8 mouse cellular contexts compared by ENCODE assay signal in the genomic region with DNA sequence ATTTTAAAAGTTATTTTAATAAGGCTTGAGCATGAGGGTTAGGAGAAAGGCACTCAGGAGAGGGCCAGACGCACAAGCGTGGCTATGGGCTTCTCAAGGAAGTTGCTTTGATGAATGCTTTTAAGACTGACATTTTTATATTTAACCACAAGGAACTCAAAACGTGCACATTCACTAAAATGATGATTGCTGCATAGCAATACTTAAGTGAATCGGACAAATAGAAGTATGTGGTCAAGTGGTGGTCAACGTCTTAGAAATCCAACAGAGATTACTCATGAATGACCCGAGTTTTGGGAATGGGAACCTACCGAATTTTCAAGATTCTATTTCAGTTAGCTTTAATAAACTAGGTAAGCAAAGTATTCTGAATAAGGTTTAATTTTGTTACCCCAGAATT. TPM values are rescaled to one million over a fixed set of nuclear protein-coding genes. Genes with fewer than 3 reads are reported as not detected.
A peak's percentile ranks its signal among the peaks of the same experiment; 100 is the strongest.
DNase-seq lines count a peak whose midpoint lies in the region; ATAC-seq lines count a peak whose summit lies in the region.

No protein-coding gene starts in this region.

- peak overlapping the region; percentile 90 for H3K4me3 ChIP-seq in erythroblast, embryonic 14.5 days (replicated peaks)
- H3K4me3 ChIP-seq in forebrain, embryonic 11.5 days (ENCODE audit: low read depth, low read length) = peak overlapping the region; percentile 89
- H3K4me3 ChIP-seq in liver, embryonic 12.5 days = peak overlapping the region; percentile 84

- 57% methylated on average over 7 of the region's 7 CpGs for WGBS in forebrain, embryonic 11.5 days
- WGBS in liver, embryonic 12.5 days (ENCODE audit: insufficient replicate concordance) = 33% methylated on average over 7 of the region's 7 CpGs

- peak; percentile 28 for DNase-seq in A20 (ENCODE audit: low read depth, low spot score)
- no peak for DNase-seq in forebrain, embryonic 11.5 days (ENCODE audit: low spot score)
- no peak for DNase-seq in thymus, postnatal 10 days (ENCODE audit: low spot score in 2 of 2)
- DNase-seq in thymus, postnatal 4 days = no peak
- DNase-seq in thymus, postnatal 0 days (ENCODE audit: low spot score) = no peak

- H3K4me1 ChIP-seq in erythroblast, embryonic 14.5 days (ENCODE audit: control insufficient read depth) = peaks cover 16% of the 10 kb centered on the region
- 0 out of 2 replicates have a peak, but pooled peaks cover 2% of the 10 kb centered on the region for H3K4me1 ChIP-seq in forebrain, embryonic 11.5 days (replicated peaks; ENCODE audit: control insufficient read depth, insufficient read depth, low read length)
- peaks cover 9% of the 10 kb centered on the region for H3K4me1 ChIP-seq in liver, embryonic 12.5 days

- ATAC-seq in erythroblast, adult 5-6 weeks (replicated peaks; ENCODE audit: low FRiP score, poor library complexity, severe bottlenecking) = no peak
- no peak for ATAC-seq in forebrain, embryonic 11.5 days (replicated peaks; ENCODE audit: low FRiP score)
- no peak for ATAC-seq in liver, embryonic 12.5 days

- H3K9ac ChIP-seq in forebrain, embryonic 11.5 days (ENCODE audit: low read length) = no peak overlapping the region; the same call in 1 of the 2 replicates
- H3K9ac ChIP-seq in liver, embryonic 12.5 days = peak overlapping the region; percentile 60

- no peaks in the 10 kb centered on the region for H3K9me3 ChIP-seq in erythroblast, embryonic 14.5 days (ENCODE audit: control insufficient read depth, low read length)
- H3K9me3 ChIP-seq in forebrain, embryonic 11.5 days (ENCODE audit: control insufficient read depth, low read length) = no peaks in the 10 kb centered on the region
- H3K9me3 ChIP-seq in liver, embryonic 12.5 days (replicated peaks) = no peaks in the 10 kb centered on the region

- H3K27me3 ChIP-seq in erythroblast, embryonic 14.5 days (ENCODE audit: control insufficient read depth) = peaks cover 14% of the 10 kb centered on the region
- no peaks in the 10 kb centered on the region for H3K27me3 ChIP-seq in forebrain, embryonic 11.5 days (ENCODE audit: control insufficient read depth, insufficient read depth, low read length)
- H3K27me3 ChIP-seq in liver, embryonic 12.5 days (replicated peaks) = no peaks in the 10 kb centered on the region

- peaks cover 16% of the 10 kb centered on the region for H3K36me3 ChIP-seq in erythroblast, embryonic 14.5 days (ENCODE audit: control insufficient read depth)
- no peaks in the 10 kb centered on the region; the same call in none of the 2 replicates for H3K36me3 ChIP-seq in forebrain, embryonic 11.5 days (ENCODE audit: control insufficient read depth, insufficient read depth, low read length)
- H3K36me3 ChIP-seq in liver, embryonic 12.5 days = peaks cover 17% of the 10 kb centered on the region

- peak overlapping the region; percentile 55 for H3K4me2 ChIP-seq in forebrain, embryonic 11.5 days (ENCODE audit: low read depth, low read length, severe bottlenecking)
- peak overlapping the region; percentile 73 for H3K4me2 ChIP-seq in liver, embryonic 12.5 days

- no peak overlapping the region for H3K27ac ChIP-seq in forebrain, embryonic 11.5 days (ENCODE audit: low read depth, low read length)
- H3K27ac ChIP-seq in liver, embryonic 12.5 days = no peak overlapping the region

RNA-seq across cellular contexts. Expression of gene Zkscan8, which starts 0.8 kb away (rescaled TPM):
- 0.01 and 0.14 TPM in 2 replicates for polyA plus RNA-seq in erythroblast, embryonic 14.5 days (2012)
- total RNA-seq in erythroblast, adult 5-6 weeks (2015; ENCODE audit: low replicate concordance) = 2.1 and 5.4 TPM in 2 replicates
- total RNA-seq in erythroblast, adult 5-6 weeks (2017; ENCODE audit: low replicate concordance) = 1.7 and 3.4 TPM in 2 replicates
- 10.2 and 10.6 TPM in 2 replicates for polyA plus RNA-seq in forebrain, embryonic 11.5 days (2014; fragmentation: Nextera tagmentation; extraction: Ambion mirVana)
- 2.6 and 2.8 TPM in 2 replicates for polyA plus RNA-seq in liver, embryonic 12.5 days (2016; fragmentation: Nextera tagmentation; extraction: Ambion mirVana)
- 3.2 and 4.4 TPM in 2 replicates for polyA plus RNA-seq in thymus, postnatal 0 days (2015; fragmentation: Nextera tagmentation; extraction: Ambion mirVana)

RNA-seq across cellular contexts. Expression of gene Olfr1366, which starts 12.5 kb away (rescaled TPM):
- not detected in 2 replicates for polyA plus RNA-seq in erythroblast, embryonic 14.5 days (2012)
- not detected in 2 replicates for total RNA-seq in erythroblast, adult 5-6 weeks (2015; ENCODE audit: low replicate concordance)
- total RNA-seq in erythroblast, adult 5-6 weeks (2017; ENCODE audit: low replicate concordance) = not detected in 2 replicates
- 0.27 and 0.43 TPM in 2 replicates for polyA plus RNA-seq in forebrain, embryonic 11.5 days (2014; fragmentation: Nextera tagmentation; extraction: Ambion mirVana)
- 0.05 TPM in 1 of 2 replicates, not detected in the other for polyA plus RNA-seq in liver, embryonic 12.5 days (2016; fragmentation: Nextera tagmentation; extraction: Ambion mirVana)
- polyA plus RNA-seq in thymus, postnatal 0 days (2015; fragmentation: Nextera tagmentation; extraction: Ambion mirVana) = 0.04 TPM in 1 of 2 replicates, not detected in the other

RNA-seq across cellular contexts. Expression of gene Gm11273, which starts 28.9 kb away (rescaled TPM):
- polyA plus RNA-seq in erythroblast, embryonic 14.5 days (2012) = 3.7 and 5.8 TPM in 2 replicates
- total RNA-seq in erythroblast, adult 5-6 weeks (2015; ENCODE audit: low replicate concordance) = 12.1 TPM in 1 of 2 replicates, not detected in the other
- 1.3 TPM in 1 of 2 replicates, not detected in the other for total RNA-seq in erythroblast, adult 5-6 weeks (2017; ENCODE audit: low replicate concordance)
- polyA plus RNA-seq in forebrain, embryonic 11.5 days (2014; fragmentation: Nextera tagmentation; extraction: Ambion mirVana) = 2.7 and 3.6 TPM in 2 replicates
- 4.7 and 6.3 TPM in 2 replicates for polyA plus RNA-seq in liver, embryonic 12.5 days (2016; fragmentation: Nextera tagmentation; extraction: Ambion mirVana)
- polyA plus RNA-seq in thymus, postnatal 0 days (2015; fragmentation: Nextera tagmentation; extraction: Ambion mirVana) = 4.9 and 9.3 TPM in 2 replicates

RNA-seq across cellular contexts. Expression of gene Olfr1535, which starts 29.6 kb away (rescaled TPM):
- not detected in 2 replicates for polyA plus RNA-seq in erythroblast, embryonic 14.5 days (2012)
- not detected in 2 replicates for total RNA-seq in erythroblast, adult 5-6 weeks (2015; ENCODE audit: low replicate concordance)
- total RNA-seq in erythroblast, adult 5-6 weeks (2017; ENCODE audit: low replicate concordance) = 0.84 TPM in 1 of 2 replicates, not detected in the other
- not detected in 2 replicates for polyA plus RNA-seq in forebrain, embryonic 11.5 days (2014; fragmentation: Nextera tagmentation; extraction: Ambion mirVana)
- polyA plus RNA-seq in liver, embryonic 12.5 days (2016; fragmentation: Nextera tagmentation; extraction: Ambion mirVana) = not detected in 2 replicates
- not detected in 2 replicates for polyA plus RNA-seq in thymus, postnatal 0 days (2015; fragmentation: Nextera tagmentation; extraction: Ambion mirVana)

RNA-seq across cellular contexts. Expression of gene AK157302, which starts 35.1 kb away (rescaled TPM):
- polyA plus RNA-seq in erythroblast, embryonic 14.5 days (2012) = 0.05 and 0.06 TPM in 2 replicates
- total RNA-seq in erythroblast, adult 5-6 weeks (2015; ENCODE audit: low replicate concordance) = 0.77 and 5.6 TPM in 2 replicates
- 7.8 and 15.1 TPM in 2 replicates for total RNA-seq in erythroblast, adult 5-6 weeks (2017; ENCODE audit: low replicate concordance)
- 0.27 TPM in 1 of 2 replicates, not detected in the other for polyA plus RNA-seq in forebrain, embryonic 11.5 days (2014; fragmentation: Nextera tagmentation; extraction: Ambion mirVana)
- polyA plus RNA-seq in liver, embryonic 12.5 days (2016; fragmentation: Nextera tagmentation; extraction: Ambion mirVana) = 0.56 TPM in 2 replicates
- polyA plus RNA-seq in thymus, postnatal 0 days (2015; fragmentation: Nextera tagmentation; extraction: Ambion mirVana) = 0.22 TPM in 2 replicates
